Comparison of ENCODE assay signal across 9 mouse cellular contexts in genomic region chr19:45338182-45338581, GRCm38 (mm10). TPM values are rescaled to one million over a fixed set of nuclear protein-coding genes. Genes with fewer than 3 reads are reported as not detected.
DNase-seq lines count a peak whose midpoint lies in the region; ATAC-seq and TF ChIP-seq lines count a peak whose summit lies in the region.
"Had no signal": no experiment of that assay in that cellular context is flagged by ENCODE, and none has a peak within 500 bp of the region (broad histone marks: within the 10 kb centered on the region; RNA-seq: fewer than 3 reads in every experiment).

No protein-coding gene starts in this region.

- in situ Hi-C loops in Patski (cut with MboI; ENCODE audit: low pct_unique_long_range_greater_than_20kb): no loop called here

- H3ac ChIP-seq in myocyte (ENCODE audit: control insufficient read depth, insufficient read length): no peak overlapping the region

- CTCF ChIA-PET in Patski (lab: Charles Lee): interaction anchor here (1.2 kb wide), 1 partner anchor 118 kb away, joined by 3 read pairs; no protein-coding TSS in a partner anchor

- H3K4me3 ChIP-seq in embryonic facial prominence, embryonic 14.5 days (ENCODE audit: low read depth, low read length): no peak overlapping the region
- H3K4me3 ChIP-seq in myocyte: no peak overlapping the region
- H3K4me3 ChIP-seq: embryonic facial prominence, embryonic 15.5 days; kidney, embryonic 15.5 days had no signal

- no peak for TF ChIP-seq CTCF in Patski (IDR thresholded peaks at IDR 0.05)

- no peaks in the 10 kb centered on the region for H3K79me2 ChIP-seq in myocyte (ENCODE audit: control insufficient read depth, insufficient read depth)

- no peaks in the 10 kb centered on the region for H3K9me3 ChIP-seq in embryonic facial prominence, embryonic 14.5 days (ENCODE audit: control insufficient read depth, low read length)
- H3K9me3 ChIP-seq: embryonic facial prominence, embryonic 15.5 days; kidney, embryonic 15.5 days had no signal

- H3K9ac ChIP-seq in embryonic facial prominence, embryonic 14.5 days (ENCODE audit: low read depth, low read length): no peak overlapping the region
- H3K9ac ChIP-seq: embryonic facial prominence, embryonic 15.5 days; kidney, embryonic 15.5 days had no signal

- H3K27me3 ChIP-seq in Patski (peaks cover 72% of the 10 kb centered on the region), myocyte (ENCODE audit: control insufficient read depth, insufficient read depth, insufficient read length) (peaks cover 13% of the 10 kb centered on the region)
- no peaks in the 10 kb centered on the region for H3K27me3 ChIP-seq in embryonic facial prominence, embryonic 14.5 days (replicated peaks; ENCODE audit: control insufficient read depth, insufficient read depth, low read length)
- H3K27me3 ChIP-seq: embryonic facial prominence, embryonic 15.5 days had no signal

- peaks cover 11% of the 10 kb centered on the region; the same call in 1 of the 2 replicates for H3K4me1 ChIP-seq in embryonic facial prominence, embryonic 14.5 days (ENCODE audit: control insufficient read depth, insufficient read depth, low read length)

- 53% methylated on average over 10 of the region's 10 CpGs for WGBS in embryonic facial prominence, embryonic 14.5 days

- ATAC-seq in Patski: no peak
- ATAC-seq in embryonic facial prominence, embryonic 14.5 days (ENCODE audit: low read depth): no peak

- POLR2A ChIA-PET in Patski (lab: Charles Lee): interaction anchor here (0.7 kb wide), 1 partner anchor 775 kb away, joined by 3 read pairs; no protein-coding TSS in a partner anchor

- TF ChIP-seq POLR2A in myocyte (IDR thresholded peaks at IDR 0.05; ENCODE audit: insufficient read length, low read depth): no peak

- no peak overlapping the region for H3K27ac ChIP-seq in embryonic facial prominence, embryonic 14.5 days (replicated peaks; ENCODE audit: low read depth, low read length)
- H3K27ac ChIP-seq: embryonic facial prominence, embryonic 15.5 days; kidney, embryonic 15.5 days had no signal

- peak; percentile 22 for DNase-seq in Patski (ENCODE audit: low read depth, low spot score)
- peak; percentile 26 for DNase-seq in embryonic facial prominence, embryonic 14.5 days (ENCODE audit: low spot score)
- peak; percentile 63 for DNase-seq in layer of hippocampus, adult 9-10 months (ENCODE audit: low spot score)
- no peak for DNase-seq in heart, adult 18-20 months
- DNase-seq in thymus, postnatal 25 days: no peak
- no peak for DNase-seq in lung, postnatal 10 days

- no peak overlapping the region for H3K4me2 ChIP-seq in embryonic facial prominence, embryonic 14.5 days (ENCODE audit: low read depth, low read length)
- peak overlapping the region; percentile 32 for H3K4me2 ChIP-seq in myocyte (ENCODE audit: low read depth)
- H3K4me2 ChIP-seq: embryonic facial prominence, embryonic 15.5 days; kidney, embryonic 15.5 days had no signal

- no peaks in the 10 kb centered on the region for H3K36me3 ChIP-seq in embryonic facial prominence, embryonic 14.5 days (ENCODE audit: control insufficient read depth, insufficient read depth, low read length)
- H3K36me3 ChIP-seq in myocyte (ENCODE audit: control insufficient read depth, insufficient read depth): no peaks in the 10 kb centered on the region
- H3K36me3 ChIP-seq: embryonic facial prominence, embryonic 15.5 days; kidney, embryonic 15.5 days had no signal

TF ChIP-seq in myocyte, 11 proteins besides CTCF, POLR2A, EP300 and RAD21:
- TF ChIP-seq MYOG (IDR thresholded peaks at IDR 0.05; ENCODE audit: control insufficient read depth in 1 of 3, insufficient read depth in 1 of 3, insufficient read length in 2 of 3, low read depth in 2 of 3) (no peak), TCF3 (IDR thresholded peaks at IDR 0.05; ENCODE audit: insufficient read length, low read depth) (no peak), CEBPB (IDR thresholded peaks at IDR 0.05; ENCODE audit: insufficient read depth, poor library complexity, severe bottlenecking) (no peak), TCF12 (IDR thresholded peaks at IDR 0.05; ENCODE audit: insufficient read depth, poor library complexity, severe bottlenecking) (no peak), E2F4 (IDR thresholded peaks at IDR 0.05; ENCODE audit: insufficient read depth) (no peak), POLR2AphosphoS2 (IDR thresholded peaks at IDR 0.05; ENCODE audit: insufficient read length, low read depth) (no peak), REST (IDR thresholded peaks at IDR 0.05; ENCODE audit: insufficient read depth, insufficient read length) (no peak), MAX (IDR thresholded peaks at IDR 0.05; ENCODE audit: low read depth) (no peak), USF1 (IDR thresholded peaks at IDR 0.05; ENCODE audit: low read depth) (no peak), MYOD1 (IDR thresholded peaks at IDR 0.05; ENCODE audit: control insufficient read depth in 1 of 3, insufficient read length in 2 of 3, low read depth in 2 of 3) (no peak), SRF (IDR thresholded peaks at IDR 0.05; ENCODE audit: control insufficient read depth, insufficient read length, low read depth) (no peak)

RNA-seq across cellular contexts. Expression of gene Btrc, which starts 25.4 kb away (rescaled TPM):
- polyA plus RNA-seq in Patski (2021) (42.1 TPM), myocyte (2012; fragmentation: generic; extraction: Trizol) (17.0 TPM)
- 44.6 and 45.0 TPM in 2 replicates for polyA plus RNA-seq in embryonic facial prominence, embryonic 14.5 days (2014; fragmentation: Nextera tagmentation; extraction: Ambion mirVana)
- total RNA-seq in heart, adult 18-20 months (2021): 10 to 100 TPM; 22.2 to 25.7 TPM

Comparison
In these comparisons a context has a peak if more than half of its experiments do, and no peak if none do; other contexts are left out.
1. DNase-seq: peak in Patski (single experiment), embryonic facial prominence, embryonic 14.5 days (single experiment) and layer of hippocampus, adult 9-10 months (single experiment); none in heart, adult 18-20 months (0 of 2), thymus, postnatal 25 days (single experiment) and lung, postnatal 10 days (single experiment).